Mouse (Mus musculus) ES-Bruce4 (cell line): ENCODE measurements around the gene Vars. TPM values are rescaled to one million over a fixed set of nuclear protein-coding genes. Genes with fewer than 3 reads are reported as not detected.

ENCODE experiments used
- H3K27ac ChIP-seq: 2 replicates; pipeline ENCODE4 v1.5.1; 2012; ENCODE audit warnings: low read length, inconsistent platforms; ENCODE audit not compliant: insufficient read depth
- H3K27me3 ChIP-seq: 2 replicates; pipeline ENCODE4 v1.6.1; 2012; ENCODE audit warnings: mild to moderate bottlenecking, low read length, inconsistent platforms; ENCODE audit not compliant: control insufficient read depth, poor library complexity, insufficient read depth, severe bottlenecking
- H3K36me3 ChIP-seq: 2 replicates; pipeline ENCODE4 v1.6.1; 2012; ENCODE audit warnings: inconsistent platforms, mild to moderate bottlenecking, low read length, moderate library complexity; ENCODE audit not compliant: control insufficient read depth, poor library complexity, insufficient read depth, severe bottlenecking
- H3K4me1 ChIP-seq: one replicate; pipeline ENCODE4 v1.8.1; 2011; ENCODE audit warnings: low read length; ENCODE audit not compliant: control insufficient read depth, insufficient read depth
- H3K4me3 ChIP-seq: 2 replicates; pipeline ENCODE4 v1.5.1; 2011; ENCODE audit warnings: low read depth, mild to moderate bottlenecking, low read length
- H3K9ac ChIP-seq: 2 replicates; pipeline ENCODE4 v1.6.1; 2012; ENCODE audit warnings: low read depth, mild to moderate bottlenecking, inconsistent platforms; ENCODE audit not compliant: poor library complexity, severe bottlenecking
- H3K9me3 ChIP-seq: replicated peaks from 2 replicates; pipeline ENCODE4 v1.6.1; 2012; ENCODE audit warnings: mild to moderate bottlenecking, low read length, inconsistent platforms; ENCODE audit not compliant: control insufficient read depth, poor library complexity, insufficient read depth, severe bottlenecking
- CTCF ChIP-seq: IDR thresholded peaks from one replicate; pipeline ENCODE4 v1.8.1; 2011; ENCODE audit warnings: low read depth, low read length
- EP300 ChIP-seq: IDR thresholded peaks from 2 replicates; pipeline ENCODE4 v1.6.1; 2011; ENCODE audit warnings: low read depth, low read length; ENCODE audit not compliant: insufficient read depth
- POLR2A ChIP-seq: IDR thresholded peaks from one replicate; pipeline ENCODE4 v1.8.1; 2011; ENCODE audit warnings: low read length; ENCODE audit not compliant: insufficient read depth
- polyA plus RNA-seq: library from polyadenylated mRNA; stranded (reverse); fragments of >200 nt; gene quantifications from 2 replicates; pipeline ENCODE4 v1.2.4, GENCODE M21; 2011; ENCODE audit warnings: low read depth; ENCODE audit not compliant: missing spikeins, insufficient read depth, insufficient read length

Gene Vars
- polyA plus RNA-seq, result 108 and 123 TPM in 2 replicates

DNA sequence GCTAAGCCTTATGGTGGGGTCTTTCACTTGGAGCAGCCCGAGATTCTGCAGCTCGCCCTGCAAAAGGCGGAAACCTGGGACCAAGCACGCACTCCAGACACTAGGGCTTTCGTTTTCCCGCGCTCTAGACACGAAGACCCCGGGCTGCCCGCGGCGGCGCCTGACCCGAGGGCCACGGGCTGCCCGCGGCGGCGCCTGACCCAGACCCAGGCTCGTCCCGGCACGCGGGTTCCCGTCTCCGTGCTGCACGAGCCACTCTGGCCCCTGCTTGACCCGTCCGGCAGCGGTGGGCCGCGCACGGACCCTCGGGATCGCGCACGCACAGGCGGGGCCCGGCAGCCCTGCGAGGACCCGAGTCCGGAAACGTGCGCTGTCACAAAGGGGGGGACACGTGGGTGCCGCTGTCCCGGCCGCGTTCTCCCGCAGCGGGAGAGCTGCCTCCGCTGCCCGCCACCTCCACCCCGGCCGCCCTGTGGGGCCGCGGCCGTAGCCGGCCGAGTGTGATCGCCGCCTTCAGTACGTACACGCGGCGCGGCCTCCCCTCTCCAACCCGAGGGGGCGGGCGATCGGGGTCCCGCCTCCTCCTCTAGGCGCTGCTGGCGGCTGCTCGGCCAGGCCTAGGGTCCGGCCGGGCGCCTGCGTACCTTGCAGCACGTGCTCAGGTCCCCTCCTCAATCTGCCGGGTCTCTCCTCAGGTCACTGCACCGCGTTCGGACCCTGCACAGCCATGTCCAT is at the start of gene Vars:
Gene Vars, plus strand, starts transcription at position 271 of the 735 bp plus-strand sequence.
- H3K9ac ChIP-seq, result peak within 1 kb of the TSS; percentile 92
- H3K9me3 ChIP-seq, result no peaks in the 10 kb centered on the region
- peaks cover 23% of the 10 kb centered on the region for H3K36me3 ChIP-seq
- no peaks in the 10 kb centered on the region for H3K27me3 ChIP-seq
- peak within 1 kb of the TSS; percentile 94 for H3K4me3 ChIP-seq
- H3K27ac ChIP-seq, result peak within 1 kb of the TSS; percentile 85
- TF ChIP-seq EP300, result peak; percentile 31; the same call in 1 of the 2 replicates
- peak; percentile 63 for TF ChIP-seq POLR2A
- no peak for TF ChIP-seq CTCF
- peaks cover 5% of the 10 kb centered on the region for H3K4me1 ChIP-seq

DNA sequence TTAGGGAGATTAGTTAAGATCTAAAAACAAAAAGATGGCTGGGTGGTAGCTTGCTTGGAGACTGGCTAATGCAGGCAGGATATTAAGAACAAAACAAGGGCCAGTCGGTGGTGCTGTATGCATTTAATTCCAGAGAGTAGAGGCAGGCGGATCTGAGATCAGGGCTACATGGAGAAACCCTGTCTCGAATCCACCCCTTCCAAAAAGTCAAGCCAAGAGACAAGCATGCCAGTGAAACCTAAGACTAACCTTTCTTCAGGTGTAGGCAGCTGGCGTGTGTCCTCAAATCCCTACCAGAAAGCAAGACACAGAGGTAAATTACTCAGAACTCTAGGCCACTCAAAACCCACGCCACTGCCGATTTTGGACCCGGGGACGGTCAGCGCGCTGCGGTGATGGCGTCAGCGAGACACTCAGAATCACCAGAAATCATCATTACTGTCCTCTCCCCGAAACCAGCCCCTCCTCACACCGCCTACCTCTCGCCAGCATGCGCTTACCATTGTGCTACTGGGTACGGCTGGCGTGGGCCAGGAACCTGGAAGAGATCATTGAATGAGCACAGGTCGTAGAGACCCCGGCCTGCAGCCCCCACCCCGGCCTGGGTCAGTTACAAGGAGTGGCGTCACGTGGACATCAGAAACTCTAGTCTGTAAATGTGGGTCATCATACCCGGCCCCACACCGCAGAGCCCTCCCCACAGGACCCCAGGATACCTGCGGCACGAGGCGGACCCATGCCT is 49.0 kb upstream of the Vars start:
- Histone ChIP-seq H3K27ac (peak overlapping the region; percentile 97), H3K9me3 (no peaks in the 10 kb centered on the region), H3K4me3 (peak overlapping the region; percentile 96), H3K4me1 (no peaks in the 10 kb centered on the region), H3K27me3 (no peaks in the 10 kb centered on the region), H3K9ac (peak overlapping the region; percentile 99), H3K36me3 (peaks cover 26% of the 10 kb centered on the region)
- TF ChIP-seq POLR2A, result no peak
- TF ChIP-seq CTCF, result no peak
- no peak for TF ChIP-seq EP300

DNA sequence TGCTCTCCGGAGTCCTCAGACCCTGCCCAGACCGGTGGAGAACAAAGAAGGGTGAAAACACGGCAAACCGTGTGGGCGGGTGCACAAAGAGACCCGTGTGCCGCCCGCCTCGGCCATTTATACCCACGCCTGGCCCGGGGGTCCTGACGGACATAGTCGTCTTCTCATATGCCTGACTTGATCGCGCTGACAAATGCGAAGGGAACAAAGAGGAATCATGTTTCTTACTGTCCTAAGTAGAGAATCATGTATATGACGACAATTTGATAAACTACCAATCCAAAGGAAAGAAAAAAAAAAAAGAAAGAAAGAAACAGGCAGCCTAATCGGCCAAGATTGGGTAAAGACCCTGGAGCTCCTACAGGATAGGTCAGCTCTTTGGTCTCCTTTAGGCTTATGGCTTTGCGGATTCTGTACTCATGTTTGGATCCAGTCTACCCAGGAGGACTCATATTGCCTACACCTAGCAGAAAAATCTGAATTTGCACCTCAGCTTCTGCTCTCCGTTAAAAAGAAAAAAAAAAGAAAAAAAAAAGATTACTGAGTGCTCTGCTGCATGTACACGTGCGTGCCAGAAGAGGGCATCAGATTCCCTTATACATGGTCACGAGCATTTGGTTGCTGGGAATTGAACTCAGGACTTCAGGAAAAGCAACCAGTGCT is 48.3 kb upstream of the Vars start:
- TF ChIP-seq EP300, result no peak
- TF ChIP-seq POLR2A, result peak; percentile 97
- TF ChIP-seq CTCF, result no peak
- peak overlapping the region; percentile 97 for H3K27ac ChIP-seq
- peak overlapping the region; percentile 96 for H3K4me3 ChIP-seq
- no peaks in the 10 kb centered on the region for H3K9me3 ChIP-seq
- H3K36me3 ChIP-seq, result peaks cover 26% of the 10 kb centered on the region
- H3K27me3 ChIP-seq, result no peaks in the 10 kb centered on the region
- peak overlapping the region; percentile 99 for H3K9ac ChIP-seq
- no peaks in the 10 kb centered on the region for H3K4me1 ChIP-seq

GRCm38 (mm10) chr17:34953258-34953657 is 47.5 kb upstream of the Vars start:
- peak overlapping the region; percentile 76 for H3K27ac ChIP-seq
- no peak for TF ChIP-seq EP300
- TF ChIP-seq CTCF, result no peak
- TF ChIP-seq POLR2A, result no peak
- peak overlapping the region; percentile 99 for H3K9ac ChIP-seq
- H3K36me3 ChIP-seq, result peaks cover 26% of the 10 kb centered on the region
- H3K4me1 ChIP-seq, result no peaks in the 10 kb centered on the region
- peak overlapping the region; percentile 30 for H3K4me3 ChIP-seq
- no peaks in the 10 kb centered on the region for H3K27me3 ChIP-seq
- no peaks in the 10 kb centered on the region for H3K9me3 ChIP-seq

GRCm38 (mm10) chr17:34953904-34954303 is 46.9 kb upstream of the Vars start:
- H3K27ac ChIP-seq, result no peak overlapping the region
- H3K9me3 ChIP-seq, result no peaks in the 10 kb centered on the region
- H3K4me1 ChIP-seq, result no peaks in the 10 kb centered on the region
- H3K9ac ChIP-seq, result no peak overlapping the region
- H3K36me3 ChIP-seq, result peaks cover 26% of the 10 kb centered on the region
- H3K27me3 ChIP-seq, result no peaks in the 10 kb centered on the region
- H3K4me3 ChIP-seq, result no peak overlapping the region
- no peak for TF ChIP-seq EP300
- TF ChIP-seq POLR2A, result no peak
- TF ChIP-seq CTCF, result no peak
